In the genomic region with DNA sequence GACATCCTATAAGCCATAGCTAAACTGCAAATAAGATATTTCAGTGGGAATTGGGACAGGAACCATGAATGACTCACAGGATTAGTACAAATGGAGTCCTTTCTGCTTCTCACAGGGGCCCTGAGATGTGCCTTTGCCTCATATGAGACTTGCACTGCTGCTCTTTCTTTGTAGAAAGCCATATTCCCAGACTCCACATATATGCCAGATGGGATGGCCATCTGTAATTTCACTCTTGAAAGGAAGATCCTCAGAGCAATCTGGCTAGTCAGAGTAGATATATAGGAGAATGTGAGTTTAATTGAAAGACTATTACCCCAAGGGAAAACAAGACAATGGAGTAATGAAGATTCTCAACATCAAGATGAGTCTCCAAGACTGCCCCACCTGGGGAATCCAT, we compare ENCODE assay signal across 16 mouse cellular contexts. TPM values are rescaled to one million over a fixed set of nuclear protein-coding genes. Genes with fewer than 3 reads are reported as not detected.
DNase-seq lines count a peak whose midpoint lies in the region.
"Had no signal": no experiment of that assay in that cellular context is flagged by ENCODE, and none has a peak within 500 bp of the region (broad histone marks: within the 10 kb centered on the region; RNA-seq: fewer than 3 reads in every experiment).

No protein-coding gene starts in this region.

- DNase-seq in cerebellum, adult 9-10 months = peak; percentile 52
- DNase-seq in cerebellum, adult 11-12 months = no peak
- peak; percentile 23 for DNase-seq in layer of hippocampus, adult 11-12 months (ENCODE audit: low spot score)
- no peak for DNase-seq in layer of hippocampus, postnatal 25 days (ENCODE audit: extremely low spot score in 1 of 2, low spot score in 1 of 2)
- peak; percentile 79 for DNase-seq in brain, adult 2 months (ENCODE audit: low read depth, low spot score)
- peak; percentile 12 to 15 for DNase-seq in layer of hippocampus, adult 8-10 months (ENCODE audit: low spot score in 2 of 2)
- no peak for DNase-seq in thymus, adult 18-20 months
- DNase-seq in adrenal gland, postnatal 25 days = no peak
- DNase-seq: adrenal gland, postnatal 10 days; cerebellum, postnatal 10 days; gastrocnemius, postnatal 14 days; heart, adult 2 months; heart, postnatal 14 days had no signal

RNA-seq across cellular contexts. Expression of a gene that starts 21.0 kb away (rescaled TPM):
- 1 to 10 TPM; 2.6 TPM for total RNA-seq in layer of hippocampus, postnatal 25 days (2021)
- total RNA-seq in layer of hippocampus, adult 8-10 months (2022) = 1 to 10 TPM; 2.9 to 3.2 (median 3.0) TPM
- 3.6 and 4.1 TPM in 2 replicates for total RNA-seq in adrenal gland, postnatal 25 days (2021)
- total RNA-seq: common myeloid progenitor, adult 5-6 weeks; hematopoietic stem cell, adult 5-6 weeks; MEL had no signal

Comparison
In these comparisons a context has a peak if more than half of its experiments do, and no peak if none do; other contexts are left out.
1. DNase-seq: peak in cerebellum, adult 9-10 months (single experiment), layer of hippocampus, adult 11-12 months (single experiment), brain, adult 2 months (single experiment) and layer of hippocampus, adult 8-10 months (2 of 2); none in cerebellum, adult 11-12 months (single experiment), layer of hippocampus, postnatal 25 days (0 of 2), thymus, adult 18-20 months (0 of 2) and adrenal gland, postnatal 25 days (single experiment).